ENCODE assay signal across 7 mouse cellular contexts in the genomic region with DNA sequence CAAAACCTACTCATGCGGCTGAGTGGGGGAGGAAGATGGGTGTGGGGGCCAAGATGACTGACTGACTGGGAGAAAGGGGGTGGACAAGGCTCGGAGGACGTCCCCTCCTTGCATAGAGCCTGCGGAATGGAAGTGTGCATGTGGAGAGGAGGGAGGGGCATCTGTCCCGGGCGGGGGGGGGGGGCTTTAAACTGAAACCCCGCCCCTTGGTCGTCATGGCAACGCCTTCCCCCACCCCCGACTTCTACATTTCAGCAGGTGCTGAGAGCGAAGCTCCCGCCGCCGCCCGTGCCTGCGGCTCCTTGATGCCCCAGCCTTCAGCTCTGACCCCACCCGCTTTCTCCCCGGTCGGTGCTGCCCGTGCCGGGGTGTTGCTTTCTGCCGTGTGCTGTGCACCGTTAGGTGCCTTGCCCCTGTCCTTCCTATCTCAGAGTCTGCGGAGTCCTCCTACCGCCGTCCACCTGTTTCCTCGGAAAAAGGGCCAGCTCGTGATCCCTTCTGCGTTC. TPM values are rescaled to one million over a fixed set of nuclear protein-coding genes. Genes with fewer than 3 reads are reported as not detected.
DNase-seq lines count a peak whose midpoint lies in the region; ATAC-seq lines count a peak whose summit lies in the region.

No protein-coding gene starts in this region.

- peak; percentile 32 for ATAC-seq in granulocyte monocyte progenitor cell, adult 5-6 weeks (replicated peaks; ENCODE audit: poor library complexity, severe bottlenecking)

- peak; percentile 13 to 25 for DNase-seq in thymus, postnatal 36 days
- no peak for DNase-seq in thymus, postnatal 10 days (ENCODE audit: low spot score in 2 of 2)
- DNase-seq in cerebellum, postnatal 10 days: peak; percentile 82
- peak; percentile 57 to 67 for DNase-seq in layer of hippocampus, postnatal 14 days (ENCODE audit: low spot score in 2 of 2)
- peak; percentile 50 for DNase-seq in lung, postnatal 14 days
- DNase-seq in right cerebral cortex, postnatal 14 days: peak; percentile 86

RNA-seq across cellular contexts. Expression of gene Prkcg, which starts 14.3 kb away (rescaled TPM):
- not detected in 2 replicates for total RNA-seq in granulocyte monocyte progenitor cell, adult 5-6 weeks (2014; fragmentation: Nextera tagmentation)
- not detected in 2 replicates for total RNA-seq in granulocyte monocyte progenitor cell, adult 5-6 weeks (2017)
- total RNA-seq in layer of hippocampus, postnatal 14 days (2021): 100 to 1,000 TPM; 591 TPM

RNA-seq across cellular contexts. Expression of gene Myadm, which starts 14.4 kb away (rescaled TPM):
- 14.0 TPM in 2 replicates for total RNA-seq in granulocyte monocyte progenitor cell, adult 5-6 weeks (2014; fragmentation: Nextera tagmentation)
- 3.2 and 3.7 TPM in 2 replicates for total RNA-seq in granulocyte monocyte progenitor cell, adult 5-6 weeks (2017)
- total RNA-seq in layer of hippocampus, postnatal 14 days (2021): 100 to 1,000 TPM; 119 TPM

RNA-seq across cellular contexts. Expression of gene Cacng7, which starts 29.4 kb away (rescaled TPM):
- total RNA-seq in granulocyte monocyte progenitor cell, adult 5-6 weeks (2014; fragmentation: Nextera tagmentation): not detected in 2 replicates
- total RNA-seq in granulocyte monocyte progenitor cell, adult 5-6 weeks (2017): not detected in 2 replicates
- total RNA-seq in layer of hippocampus, postnatal 14 days (2021): 100 to 1,000 TPM; 115 to 121 TPM

RNA-seq across cellular contexts. Expression of gene Nlrp12, which starts 53.8 kb away (rescaled TPM):
- total RNA-seq in granulocyte monocyte progenitor cell, adult 5-6 weeks (2014; fragmentation: Nextera tagmentation): 3.4 TPM in 1 of 2 replicates, not detected in the other
- 2.1 and 3.2 TPM in 2 replicates for total RNA-seq in granulocyte monocyte progenitor cell, adult 5-6 weeks (2017)
- total RNA-seq in layer of hippocampus, postnatal 14 days (2021): under 1 TPM in 1 of 2 experiments, not detected in 1; 0.16 TPM

Comparison
In these comparisons a context has a peak if more than half of its experiments do, and no peak if none do; other contexts are left out.
1. DNase-seq: peak in thymus, postnatal 36 days (2 of 2), cerebellum, postnatal 10 days (2 of 2), layer of hippocampus, postnatal 14 days (2 of 2), lung, postnatal 14 days (single experiment) and right cerebral cortex, postnatal 14 days (single experiment); none in thymus, postnatal 10 days (0 of 2).
2. RNA of gene Prkcg, which starts 14.3 kb away (total RNA-seq): 591 TPM in layer of hippocampus, postnatal 14 days; not detected in granulocyte monocyte progenitor cell, adult 5-6 weeks; every median in the first group is over 100 times any median in the second.
3. RNA of gene Myadm, which starts 14.4 kb away (total RNA-seq): 119 TPM in layer of hippocampus, postnatal 14 days; 3.2 to 14.0 TPM in granulocyte monocyte progenitor cell, adult 5-6 weeks; every median in the first group is over 4 times any median in the second.
4. RNA of gene Cacng7, which starts 29.4 kb away (total RNA-seq): 115 to 121 TPM in layer of hippocampus, postnatal 14 days; not detected in granulocyte monocyte progenitor cell, adult 5-6 weeks; every median in the first group is over 100 times any median in the second.